Mouse (Mus musculus) CH12.LX (cell line): ENCODE results near the gene Ppp2r2c.

Source experiments
- BHLHE40 ChIP-seq: IDR thresholded peaks from 2 replicates; pipeline ENCODE4 v1.6.1; 2011; ENCODE audit warnings: mild to moderate bottlenecking, low read depth, low read length, improper control_type of control experiment
- CHD1 ChIP-seq: IDR thresholded peaks from 2 replicates; pipeline ENCODE4 v1.6.1; 2012; ENCODE audit warnings: low read depth, low read length, improper control_type of control experiment, inconsistent platforms
- CHD2 ChIP-seq: IDR thresholded peaks from 2 replicates; pipeline ENCODE4 v1.6.1; 2011; ENCODE audit warnings: low read length, improper control_type of control experiment
- CTCF ChIP-seq, 2 experiments: IDR thresholded peaks in 1 of 2; conservative IDR thresholded peaks in 1 of 2; 2 replicates each; pipeline ENCODE4 v1.5.1; 2011 to 2012; ENCODE audit warnings: low read depth in 2 of 2, low read length in 2 of 2, improper control_type of control experiment in 1 of 2, inconsistent platforms in 1 of 2, mild to moderate bottlenecking in 1 of 2, moderate library complexity in 1 of 2
- KAT2A ChIP-seq: IDR thresholded peaks from 2 replicates; pipeline ENCODE4 v1.6.1; 2012; ENCODE audit warnings: low read length, improper control_type of control experiment, inconsistent platforms; ENCODE audit not compliant: insufficient replicate concordance
- MAFK ChIP-seq: IDR thresholded peaks from 2 replicates; pipeline ENCODE4 v1.6.1; 2011; ENCODE audit warnings: low read length, improper control_type of control experiment; ENCODE audit not compliant: insufficient replicate concordance
- MAZ ChIP-seq: IDR thresholded peaks from 2 replicates; pipeline ENCODE4 v1.6.1; 2012; ENCODE audit warnings: low read depth, mild to moderate bottlenecking, inconsistent platforms, low read length, improper control_type of control experiment, moderate library complexity
- MEF2A ChIP-seq: IDR thresholded peaks from 2 replicates; pipeline ENCODE4 v1.6.1; 2014; ENCODE audit warnings: low read depth, mild to moderate bottlenecking, inconsistent platforms, low read length, improper control_type of control experiment, borderline replicate concordance
- POLR2A ChIP-seq: IDR thresholded peaks from 2 replicates; pipeline ENCODE4 v1.6.1; 2011; ENCODE audit warnings: low read depth, mild to moderate bottlenecking, improper control_type of control experiment, low read length
- RCOR1 ChIP-seq: conservative IDR thresholded peaks from 2 replicates; pipeline ENCODE4 v1.6.1; 2012; ENCODE audit warnings: low read depth, mild to moderate bottlenecking, inconsistent platforms, low read length, improper control_type of control experiment
- SIN3A ChIP-seq: IDR thresholded peaks from 2 replicates; pipeline ENCODE4 v1.6.1; 2012; ENCODE audit warnings: low read length, improper control_type of control experiment, inconsistent platforms
- USF1 ChIP-seq: IDR thresholded peaks from 2 replicates; pipeline ENCODE4 v1.6.1; 2014; ENCODE audit warnings: low read depth, mild to moderate bottlenecking, inconsistent platforms, low read length, improper control_type of control experiment
- ZC3H11A ChIP-seq: IDR thresholded peaks from 2 replicates; pipeline ENCODE4 v1.6.1; 2012; ENCODE audit warnings: low read depth, mild to moderate bottlenecking, inconsistent platforms, low read length, improper control_type of control experiment
- ZKSCAN1 ChIP-seq: IDR thresholded peaks from 2 replicates; pipeline ENCODE4 v1.6.1; 2012; ENCODE audit warnings: low read depth, inconsistent platforms, low read length, improper control_type of control experiment, borderline replicate concordance

DNA sequence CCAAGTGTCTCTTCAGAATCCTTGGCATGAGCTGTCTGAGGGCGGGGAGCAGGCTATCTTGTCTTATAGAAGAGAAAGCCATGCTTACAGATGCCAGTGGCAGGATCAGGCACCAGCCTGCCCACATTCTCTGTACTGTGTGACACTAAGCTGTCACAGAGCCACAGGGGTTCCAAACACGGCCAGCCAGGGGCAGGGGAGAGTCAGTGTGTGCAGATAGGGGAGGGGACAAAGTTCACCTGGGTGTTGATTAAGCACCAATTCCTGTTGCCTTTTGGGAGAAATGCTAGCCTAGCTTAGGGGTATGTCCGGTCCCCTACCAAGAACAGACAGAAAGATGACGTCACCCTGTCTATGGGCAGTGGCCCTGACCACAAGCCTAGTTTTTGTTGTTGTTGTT lies 39.2 kb upstream of the Ppp2r2c start:
- no peak for TF ChIP-seq CTCF (conservative IDR thresholded peaks at IDR 0.05 in 1 of 2, IDR thresholded peaks at IDR 0.05 in 1 of 2; ENCODE audit: low read depth in 2 of 2, low read length in 2 of 2)
- no peak for TF ChIP-seq ZKSCAN1
- TF ChIP-seq KAT2A, result no peak
- TF ChIP-seq POLR2A, result no peak
- TF ChIP-seq RCOR1, result no peak
- no peak for TF ChIP-seq MEF2A
- TF ChIP-seq CHD1, result no peak
- TF ChIP-seq CHD2, result no peak
- no peak for TF ChIP-seq ZC3H11A
- TF ChIP-seq MAFK, result no peak
- no peak for TF ChIP-seq BHLHE40
- TF ChIP-seq MAZ, result no peak
- TF ChIP-seq USF1, result no peak
- no peak for TF ChIP-seq SIN3A
